Mouse (Mus musculus): ENCODE measurements around the gene Olfr54. TPM values are rescaled to one million over a fixed set of nuclear protein-coding genes. Genes with fewer than 3 reads are reported as not detected.
A peak's percentile ranks its signal among the peaks of the same experiment; 100 is the strongest.
"Not testable (repeated sequence)": the region's sequence is repeated elsewhere in the genome, so short reads cannot be mapped to it uniquely, and the experiment has no call there.

Gene Olfr54
- polyA plus RNA-seq, 1 experiment from 2014 or later, result not detected

DNA sequence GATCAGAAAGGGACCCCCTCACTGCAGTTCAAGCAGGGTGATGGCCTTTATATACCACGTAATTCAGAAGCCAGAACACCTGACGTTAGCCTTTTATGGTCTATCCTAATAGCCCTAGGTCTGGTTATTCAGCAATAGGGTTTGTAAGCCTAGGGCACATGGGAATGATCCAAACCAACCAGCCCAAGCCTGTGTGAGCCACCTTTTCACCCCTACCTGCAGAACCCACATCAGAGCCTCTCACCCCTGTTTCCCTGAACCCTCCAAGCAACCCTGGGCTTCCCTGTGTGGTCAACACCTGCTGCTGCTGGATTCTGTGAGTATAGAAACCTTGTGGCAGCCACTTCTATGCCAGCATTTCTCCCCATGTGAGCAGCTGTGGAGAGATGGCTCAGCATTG lies 16.2 kb downstream of the Olfr54 start:
- WGBS, result 79% methylated on average over 2 of the region's 2 CpGs
- no peak overlapping the region for H3K4me2 ChIP-seq (ENCODE audit: low read depth, low read length)
- H3K27ac ChIP-seq (ENCODE audit: low read length), result no peak overlapping the region
- no peaks in the 10 kb centered on the region for H3K27me3 ChIP-seq (ENCODE audit: control insufficient read depth, insufficient read depth, low read length)
- no peak for ATAC-seq (ENCODE audit: insufficient read depth, low FRiP score)
- no peaks in the 10 kb centered on the region for H3K4me1 ChIP-seq (ENCODE audit: control insufficient read depth, insufficient read depth, low read length)
- H3K9me3 ChIP-seq (replicated peaks; ENCODE audit: control insufficient read depth, low read length), result no peaks in the 10 kb centered on the region
- no peak overlapping the region for H3K4me3 ChIP-seq (replicated peaks; ENCODE audit: low read length)
- no peak overlapping the region for H3K9ac ChIP-seq (ENCODE audit: low read length)
- H3K36me3 ChIP-seq (ENCODE audit: control insufficient read depth, insufficient read depth, low read length), result no peaks in the 10 kb centered on the region

DNA sequence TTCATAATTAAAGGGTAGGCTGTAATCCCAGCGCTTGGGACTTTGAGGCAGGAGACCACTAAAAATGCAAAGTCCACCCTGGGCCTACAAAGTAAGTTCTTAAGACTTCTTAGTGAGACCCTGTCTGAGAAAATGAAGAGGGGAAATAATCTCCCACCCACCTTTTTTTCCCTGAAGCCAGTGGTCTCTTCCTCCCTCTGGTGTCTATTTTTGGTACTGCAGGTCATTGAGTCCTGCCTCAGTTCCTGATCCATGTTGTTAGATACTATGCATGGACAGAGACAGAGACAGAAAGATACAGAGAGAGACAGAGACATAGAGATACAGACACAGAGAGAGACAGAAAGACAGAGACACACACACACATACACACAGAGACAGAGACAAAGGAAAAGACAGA lies 18.8 kb downstream of the Olfr54 start:
- no peak for ATAC-seq (ENCODE audit: insufficient read depth, low FRiP score)
- H3K4me1 ChIP-seq (ENCODE audit: control insufficient read depth, insufficient read depth, low read length), result no peaks in the 10 kb centered on the region
- no peaks in the 10 kb centered on the region for H3K36me3 ChIP-seq (ENCODE audit: control insufficient read depth, insufficient read depth, low read length)
- H3K4me3 ChIP-seq (replicated peaks; ENCODE audit: low read length), result no peak overlapping the region
- no peak overlapping the region for H3K4me2 ChIP-seq (ENCODE audit: low read depth, low read length)
- H3K9ac ChIP-seq (ENCODE audit: low read length), result no peak overlapping the region
- H3K9me3 ChIP-seq (replicated peaks; ENCODE audit: control insufficient read depth, low read length), result no peaks in the 10 kb centered on the region; the same call in 1 of the 2 replicates
- whole genome bisulfite sequencing, result 19% methylated on average over 1 of the region's 1 CpGs
- H3K27ac ChIP-seq (ENCODE audit: low read length), result no peak overlapping the region
- H3K27me3 ChIP-seq (ENCODE audit: control insufficient read depth, insufficient read depth, low read length), result no peaks in the 10 kb centered on the region

DNA sequence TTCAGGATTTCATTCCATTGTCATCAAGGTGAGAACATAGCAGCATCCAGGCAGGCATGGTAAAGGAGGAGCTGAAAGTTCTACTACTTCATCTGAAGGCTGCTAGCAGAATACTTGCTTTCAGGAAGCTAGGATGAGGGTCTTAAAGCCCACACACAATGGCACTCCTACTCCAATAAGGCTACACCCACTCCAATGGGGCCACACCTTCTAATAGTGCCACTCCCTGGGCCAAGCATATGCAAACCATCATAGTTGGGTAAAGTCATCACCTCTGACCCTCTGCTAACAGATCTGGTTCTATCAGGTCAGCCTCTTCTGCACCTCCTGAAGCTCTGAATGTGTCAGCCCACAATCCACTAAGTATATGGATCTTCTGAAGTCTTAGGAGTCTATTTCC lies 20.1 kb downstream of the Olfr54 start:
- H3K9ac ChIP-seq (ENCODE audit: low read length); H3K4me3 ChIP-seq (replicated peaks; ENCODE audit: low read length); H3K36me3 ChIP-seq (ENCODE audit: control insufficient read depth, insufficient read depth, low read length); H3K4me1 ChIP-seq (ENCODE audit: control insufficient read depth, insufficient read depth, low read length); H3K4me2 ChIP-seq (ENCODE audit: low read depth, low read length); H3K9me3 ChIP-seq (replicated peaks; ENCODE audit: control insufficient read depth, low read length); H3K27ac ChIP-seq (ENCODE audit: low read length); H3K27me3 ChIP-seq (ENCODE audit: control insufficient read depth, insufficient read depth, low read length); ATAC-seq (ENCODE audit: insufficient read depth, low FRiP score): not testable (repeated sequence)

DNA sequence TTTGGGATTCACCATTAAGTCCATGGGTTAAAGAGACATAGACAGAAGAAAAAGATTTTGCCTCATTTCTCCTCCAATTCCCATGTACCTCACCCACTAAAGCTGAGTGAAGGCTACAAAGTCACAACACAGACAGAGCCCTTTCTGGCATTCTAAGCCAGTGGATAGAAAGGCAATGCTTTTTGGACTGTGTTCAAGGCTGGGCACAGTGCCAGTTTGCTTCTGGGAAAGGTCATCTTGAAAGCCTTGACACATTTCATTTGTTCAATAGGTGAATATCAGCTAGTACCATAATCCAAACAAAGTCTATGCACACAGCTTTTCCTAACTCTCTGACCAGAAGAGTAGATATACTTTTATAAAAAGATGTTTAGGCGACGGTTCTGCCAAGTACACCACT lies 21.9 kb downstream of the Olfr54 start:
- Histone ChIP-seq H3K4me3 (replicated peaks; ENCODE audit: low read length) (no peak overlapping the region), H3K9ac (ENCODE audit: low read length) (no peak overlapping the region), H3K4me1 (ENCODE audit: control insufficient read depth, insufficient read depth, low read length) (no peaks in the 10 kb centered on the region), H3K27ac (ENCODE audit: low read length) (no peak overlapping the region), H3K36me3 (ENCODE audit: control insufficient read depth, insufficient read depth, low read length) (no peaks in the 10 kb centered on the region), H3K4me2 (ENCODE audit: low read depth, low read length) (no peak overlapping the region), H3K27me3 (ENCODE audit: control insufficient read depth, insufficient read depth, low read length) (no peaks in the 10 kb centered on the region), H3K9me3 (replicated peaks; ENCODE audit: control insufficient read depth, low read length) (no peaks in the 10 kb centered on the region; the same call in 1 of the 2 replicates)
- ATAC-seq (ENCODE audit: insufficient read depth, low FRiP score), result no peak
- 47% methylated on average over 2 of the region's 2 CpGs for WGBS

DNA sequence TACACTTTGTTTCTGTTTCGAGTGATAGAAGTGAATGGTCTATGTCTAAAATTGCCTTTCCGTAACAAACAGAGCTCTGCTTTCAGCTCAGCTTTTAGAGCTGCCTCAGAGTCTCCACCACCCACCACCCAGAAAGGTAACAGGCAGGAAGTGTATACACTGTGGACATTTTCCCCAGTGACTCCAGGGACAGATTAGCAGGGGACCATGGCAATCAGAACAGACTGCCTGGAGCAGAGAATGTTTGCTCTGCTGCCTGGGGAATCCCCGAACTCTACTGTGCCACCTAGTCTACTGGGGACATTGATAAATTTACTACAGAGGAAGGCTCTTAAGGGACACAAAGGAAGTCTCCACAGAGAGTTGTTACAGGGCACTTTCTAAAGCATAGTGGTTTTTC lies 30.7 kb downstream of the Olfr54 start:
- ATAC-seq (ENCODE audit: insufficient read depth, low FRiP score), result not testable (repeated sequence)
- 50% methylated on average over 3 of the region's 3 CpGs for WGBS

DNA sequence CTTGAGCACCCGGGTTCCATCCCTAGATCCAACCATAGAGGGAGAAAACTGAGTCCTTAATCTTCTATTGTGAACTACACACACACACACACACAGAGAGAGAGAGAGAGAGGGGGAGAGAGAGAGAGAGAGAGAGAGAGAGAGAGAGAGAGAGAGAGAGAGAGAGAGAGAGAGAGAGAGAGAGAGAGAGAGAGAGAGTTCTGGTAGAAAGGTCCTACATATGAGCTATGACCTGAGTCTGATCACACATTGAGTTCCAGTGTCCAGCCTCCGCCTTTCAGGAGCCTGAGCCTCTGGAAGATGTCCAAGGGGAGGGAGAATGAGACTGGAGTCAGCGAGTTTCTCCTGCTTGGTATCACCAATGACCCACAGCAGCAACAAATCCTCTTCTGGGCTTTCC lies 33.8 kb downstream of the Olfr54 start, which contains the start of gene Olfr1375:
Gene Olfr1375, plus strand, starts transcription at position 301 of the 400 bp plus-strand sequence.
- not testable (repeated sequence) for H3K27me3 ChIP-seq (ENCODE audit: control insufficient read depth, insufficient read depth, low read length); H3K4me1 ChIP-seq (ENCODE audit: control insufficient read depth, insufficient read depth, low read length); H3K4me3 ChIP-seq (replicated peaks; ENCODE audit: low read length); H3K4me2 ChIP-seq (ENCODE audit: low read depth, low read length); ATAC-seq (ENCODE audit: insufficient read depth, low FRiP score); H3K27ac ChIP-seq (ENCODE audit: low read length); H3K36me3 ChIP-seq (ENCODE audit: control insufficient read depth, insufficient read depth, low read length); H3K9me3 ChIP-seq (replicated peaks; ENCODE audit: control insufficient read depth, low read length); H3K9ac ChIP-seq (ENCODE audit: low read length)
- 75% methylated on average over 3 of the region's 3 CpGs for WGBS

More for the DNA sequence above, 30.7 kb downstream of the Olfr54 start:
- not testable (repeated sequence) for H3K4me3 ChIP-seq (replicated peaks; ENCODE audit: low read length); H3K4me2 ChIP-seq (ENCODE audit: low read depth, low read length); H3K4me1 ChIP-seq (ENCODE audit: control insufficient read depth, insufficient read depth, low read length); H3K9ac ChIP-seq (ENCODE audit: low read length); H3K27me3 ChIP-seq (ENCODE audit: control insufficient read depth, insufficient read depth, low read length); H3K9me3 ChIP-seq (replicated peaks; ENCODE audit: control insufficient read depth, low read length); H3K36me3 ChIP-seq (ENCODE audit: control insufficient read depth, insufficient read depth, low read length); H3K27ac ChIP-seq (ENCODE audit: low read length)

DNA sequence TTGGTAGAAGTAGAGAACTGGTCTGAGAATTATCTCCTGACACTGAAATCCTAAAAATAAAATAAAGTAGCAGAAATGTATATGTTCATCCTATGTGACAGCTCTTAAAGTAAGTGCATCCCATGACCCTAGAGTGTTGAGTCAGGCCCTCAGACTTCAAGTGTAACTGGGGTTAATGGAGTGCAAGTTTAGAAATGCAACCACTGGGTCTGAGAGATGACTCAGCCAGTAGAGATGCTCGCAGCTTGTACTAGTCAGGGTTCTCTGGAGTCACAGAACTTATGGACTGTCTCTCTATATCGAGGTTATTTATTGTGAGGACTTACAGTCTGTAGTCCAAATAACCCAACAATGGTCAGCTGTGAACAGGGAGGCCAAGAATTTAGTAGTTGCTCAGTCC lies 37.6 kb downstream of the Olfr54 start:
- Histone ChIP-seq H3K4me3 (replicated peaks; ENCODE audit: low read length) (no peak overlapping the region), H3K27me3 (ENCODE audit: control insufficient read depth, insufficient read depth, low read length) (no peaks in the 10 kb centered on the region), H3K36me3 (ENCODE audit: control insufficient read depth, insufficient read depth, low read length) (no peaks in the 10 kb centered on the region), H3K4me2 (ENCODE audit: low read depth, low read length) (no peak overlapping the region), H3K27ac (ENCODE audit: low read length) (no peak overlapping the region), H3K9ac (ENCODE audit: low read length) (no peak overlapping the region), H3K4me1 (ENCODE audit: control insufficient read depth, insufficient read depth, low read length) (no peaks in the 10 kb centered on the region), H3K9me3 (replicated peaks; ENCODE audit: control insufficient read depth, low read length) (no peaks in the 10 kb centered on the region)
- ATAC-seq (ENCODE audit: insufficient read depth, low FRiP score), result no peak
- 60% methylated on average over 2 of the region's 2 CpGs for WGBS

DNA sequence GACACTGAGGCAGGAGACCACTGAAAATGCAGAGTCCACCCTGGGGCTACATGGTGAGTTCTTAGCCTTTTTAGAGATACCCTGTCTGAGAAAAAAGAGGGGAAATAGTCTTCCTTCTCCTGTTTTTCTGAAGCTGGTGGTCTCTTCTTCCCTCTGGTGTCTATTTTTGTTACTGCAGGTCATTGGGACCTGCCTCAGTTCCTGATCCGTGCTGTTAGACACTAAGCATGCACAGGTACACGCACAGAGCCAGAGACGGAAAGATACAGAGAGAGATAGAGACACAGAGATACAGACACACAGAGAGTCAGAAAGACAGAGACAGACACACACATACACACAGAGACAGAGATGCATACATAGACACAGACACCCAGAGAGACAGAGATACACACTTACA lies 39.2 kb downstream of the Olfr54 start:
- Histone ChIP-seq H3K9ac (ENCODE audit: low read length) (no peak overlapping the region), H3K9me3 (replicated peaks; ENCODE audit: control insufficient read depth, low read length) (no peaks in the 10 kb centered on the region), H3K4me1 (ENCODE audit: control insufficient read depth, insufficient read depth, low read length) (no peaks in the 10 kb centered on the region), H3K36me3 (ENCODE audit: control insufficient read depth, insufficient read depth, low read length) (no peaks in the 10 kb centered on the region), H3K27ac (ENCODE audit: low read length) (no peak overlapping the region), H3K4me3 (replicated peaks; ENCODE audit: low read length) (no peak overlapping the region), H3K4me2 (ENCODE audit: low read depth, low read length) (no peak overlapping the region), H3K27me3 (ENCODE audit: control insufficient read depth, insufficient read depth, low read length) (no peaks in the 10 kb centered on the region)
- 31% methylated on average over 3 of the region's 3 CpGs for WGBS
- ATAC-seq (ENCODE audit: insufficient read depth, low FRiP score), result no peak

DNA sequence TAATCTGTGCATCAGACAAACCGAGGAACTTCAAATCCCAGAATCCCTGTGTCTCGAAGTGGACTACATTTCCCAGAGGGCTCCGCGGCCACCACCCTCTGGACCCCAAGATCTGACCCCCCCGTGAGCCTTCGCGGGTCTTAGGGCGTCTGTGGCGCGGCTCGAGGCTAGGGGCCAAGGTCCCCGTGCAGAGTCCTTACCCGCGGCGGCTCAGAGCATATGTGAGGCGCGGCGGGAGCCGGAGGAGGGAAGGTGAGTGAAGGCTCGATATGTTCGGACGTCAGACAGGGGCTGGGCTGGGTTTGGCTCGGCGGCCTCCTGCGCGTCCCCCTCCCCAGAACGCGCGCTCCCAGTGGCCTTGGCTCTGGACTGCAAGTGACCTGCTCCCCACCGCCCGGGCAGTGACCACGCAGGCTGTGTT lies 45.1 kb downstream of the Olfr54 start, which contains the start of gene Zfp354a:
Gene Zfp354a, plus strand, starts transcription at position 107 of the 421 bp plus-strand sequence.
- Histone ChIP-seq H3K9me3 (replicated peaks; ENCODE audit: control insufficient read depth, low read length) (no peaks in the 10 kb centered on the region), H3K36me3 (ENCODE audit: control insufficient read depth, insufficient read depth, low read length) (no peaks in the 10 kb centered on the region; the same call in 1 of the 2 replicates), H3K9ac (ENCODE audit: low read length) (peak within 1 kb of the TSS; percentile 94), H3K4me2 (ENCODE audit: low read depth, low read length) (peak within 1 kb of the TSS; percentile 90), H3K4me1 (ENCODE audit: control insufficient read depth, insufficient read depth, low read length) (peaks cover 7% of the 10 kb centered on the region), H3K27ac (ENCODE audit: low read length) (peak within 1 kb of the TSS; percentile 52; the same call in 1 of the 2 replicates), H3K27me3 (ENCODE audit: control insufficient read depth, insufficient read depth, low read length) (no peaks in the 10 kb centered on the region), H3K4me3 (replicated peaks; ENCODE audit: low read length) (peak within 1 kb of the TSS; percentile 89)
- peak; percentile 87 for ATAC-seq (ENCODE audit: insufficient read depth, low FRiP score)
- under 1% methylated on average over 32 of the region's 32 CpGs for WGBS

All from stomach, embryonic 16.5 days (tissue).